Mouse (Mus musculus) MEL (cell line): ENCODE data around the gene Efna4.

Experiments used
- CTCF ChIP-seq, 3 experiments: IDR thresholded peaks in 2 of 3; conservative IDR thresholded peaks in 1 of 3; 2 replicates each; pipeline ENCODE4 v1.5.1; 2011 to 2012; ENCODE audit warnings: low read length in 3 of 3, low read depth in 2 of 3, mild to moderate bottlenecking in 2 of 3, improper control_type of control experiment in 1 of 3, inconsistent platforms in 1 of 3, mixed read lengths in 1 of 3, moderate library complexity in 1 of 3; ENCODE audit not compliant: control insufficient read depth in 1 of 3, insufficient read depth in 1 of 3, poor library complexity in 1 of 3, severe bottlenecking in 1 of 3
- EP300 ChIP-seq, 2 experiments: IDR thresholded peaks; 2 replicates each; pipeline ENCODE4 v1.6.1; 2011; ENCODE audit warnings: improper control_type of control experiment in 2 of 2, low read length in 2 of 2, low read depth in 1 of 2, mild to moderate bottlenecking in 1 of 2
- MAFK ChIP-seq: IDR thresholded peaks from 2 replicates; pipeline ENCODE4 v1.6.1; 2011; ENCODE audit warnings: low read depth, mild to moderate bottlenecking, low read length, improper control_type of control experiment, borderline replicate concordance
- MAX ChIP-seq: IDR thresholded peaks from 2 replicates; pipeline ENCODE4 v1.6.1; 2011; ENCODE audit warnings: low read length, improper control_type of control experiment
- MAZ ChIP-seq: IDR thresholded peaks from 2 replicates; pipeline ENCODE4 v1.6.1; 2012; ENCODE audit warnings: low read depth, mild to moderate bottlenecking, inconsistent platforms, low read length, improper control_type of control experiment
- MYC ChIP-seq: IDR thresholded peaks from 2 replicates; pipeline ENCODE4 v1.6.1; 2011; ENCODE audit warnings: low read depth, mild to moderate bottlenecking, low read length, improper control_type of control experiment, moderate library complexity
- NRF1 ChIP-seq: IDR thresholded peaks from 2 replicates; pipeline ENCODE4 v1.6.1; 2014; ENCODE audit warnings: low read depth, mild to moderate bottlenecking, inconsistent platforms, low read length, improper control_type of control experiment, moderate library complexity; ENCODE audit not compliant: poor library complexity, insufficient read depth, severe bottlenecking
- POLR2A ChIP-seq, 2 experiments: IDR thresholded peaks; 2 replicates each; pipeline ENCODE4 v1.6.1; 2011 to 2012; ENCODE audit warnings: low read length in 2 of 2, mild to moderate bottlenecking in 2 of 2, control low read depth in 1 of 2, improper control_type of control experiment in 1 of 2, low read depth in 1 of 2, moderate library complexity in 1 of 2; ENCODE audit not compliant: control insufficient read depth in 1 of 2, insufficient read depth in 1 of 2, poor library complexity in 1 of 2
- POLR2AphosphoS5 ChIP-seq: IDR thresholded peaks from 2 replicates; pipeline ENCODE4 v1.6.1; 2012; ENCODE audit warnings: low read depth, borderline replicate concordance, mild to moderate bottlenecking, inconsistent platforms, low read length, moderate library complexity, mixed read lengths
- SIN3A ChIP-seq: IDR thresholded peaks from 2 replicates; pipeline ENCODE4 v1.6.1; 2012; ENCODE audit warnings: low read length, improper control_type of control experiment, inconsistent platforms
- USF1 ChIP-seq: IDR thresholded peaks from 2 replicates; pipeline ENCODE4 v1.6.1; 2014; ENCODE audit warnings: low read depth, mild to moderate bottlenecking, inconsistent platforms, low read length, improper control_type of control experiment, moderate library complexity
- USF2 ChIP-seq, 2 experiments: IDR thresholded peaks; 2 replicates each; pipeline ENCODE4 v1.6.1; 2011 to 2012; ENCODE audit warnings: improper control_type of control experiment in 2 of 2, low read length in 2 of 2, borderline replicate concordance in 1 of 2, inconsistent platforms in 1 of 2, low read depth in 1 of 2, mild to moderate bottlenecking in 1 of 2; ENCODE audit not compliant: insufficient read depth in 1 of 2
- ZKSCAN1 ChIP-seq: IDR thresholded peaks from 2 replicates; pipeline ENCODE4 v1.6.1; 2012; ENCODE audit warnings: low read depth, mild to moderate bottlenecking, inconsistent platforms, low read length, improper control_type of control experiment, moderate library complexity
- ZMIZ1 ChIP-seq: IDR thresholded peaks from 2 replicates; pipeline ENCODE4 v1.6.1; 2012; ENCODE audit warnings: low read depth, mild to moderate bottlenecking, inconsistent platforms, low read length, improper control_type of control experiment, moderate library complexity

- TF ChIP-seq CTCF (IDR thresholded peaks at IDR 0.05 in 2 of 3, conservative IDR thresholded peaks at IDR 0.05 in 1 of 3; ENCODE audit: control insufficient read depth in 1 of 3, insufficient read depth in 1 of 3, low read depth in 2 of 3, low read length in 3 of 3, poor library complexity in 1 of 3, severe bottlenecking in 1 of 3) (peak in 2 of 3 experiments; percentile 8 to 16; a peak in 1 of 6 replicates), SIN3A (no peak; the same call in 1 of the 2 replicates), MAX (no peak), MAFK (no peak), ZKSCAN1 (no peak), USF2 (IDR thresholded peaks at IDR 0.05; ENCODE audit: borderline replicate concordance in 1 of 2, insufficient read depth in 1 of 2, low read depth in 1 of 2, low read length in 2 of 2) (no peak), MAZ (no peak), USF1 (no peak), POLR2AphosphoS5 (no peak), POLR2A (IDR thresholded peaks at IDR 0.05; ENCODE audit: control insufficient read depth in 1 of 2, insufficient read depth in 1 of 2, low read depth in 1 of 2, low read length in 2 of 2, poor library complexity in 1 of 2) (no peak), EP300 (IDR thresholded peaks at IDR 0.05; ENCODE audit: low read depth in 1 of 2, low read length in 2 of 2) (no peak), MYC (no peak), ZMIZ1 (no peak), NRF1 (no peak)
Observed at GRCm38 (mm10) chr3:89299499-89299898, 38.3 kb downstream of the Efna4 start.
